Mouse (Mus musculus): ENCODE measurements at regions not wholly inside any gene's neighbourhood (a gene's known extent, or its start where the extent isn't known, plus 50 kb on each side); places are given as distances from the start of the nearest gene placed in this dataset.

DNA sequence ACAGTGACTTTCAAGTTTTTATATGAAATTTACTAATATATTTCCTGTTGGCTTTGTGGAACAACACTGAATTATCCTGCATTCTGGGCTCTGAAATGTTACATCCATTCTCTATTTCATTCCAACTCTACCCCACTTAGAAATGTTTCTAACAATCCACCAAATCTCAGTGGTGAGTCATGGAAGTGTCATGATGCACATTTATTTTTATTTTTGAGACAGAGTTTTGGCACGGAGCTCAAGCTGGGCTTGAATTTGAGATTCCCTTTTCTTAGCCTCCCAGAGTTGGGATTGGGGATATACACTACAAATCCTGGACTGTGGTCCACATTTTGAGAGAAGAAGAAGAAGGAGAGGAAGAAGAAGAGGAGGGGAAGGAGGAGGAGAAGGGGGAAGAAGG lies 223.5 kb upstream of the Fam92a start:
- TF ChIP-seq CHD2 (IDR thresholded peaks at IDR 0.05; ENCODE audit: low read depth, low read length) = no peak
- TF ChIP-seq ZNF384 (IDR thresholded peaks at IDR 0.05; ENCODE audit: low read depth, low read length) = no peak

Data from ES-E14 (cell line).